Mouse (Mus musculus): ENCODE measurements around the gene Cx3cr1. TPM values are rescaled to one million over a fixed set of nuclear protein-coding genes. Genes with fewer than 3 reads are reported as not detected.

Cx3cr1 gene
- polyA plus RNA-seq, 1 experiment from 2014 or later: 0.75 TPM

DNA sequence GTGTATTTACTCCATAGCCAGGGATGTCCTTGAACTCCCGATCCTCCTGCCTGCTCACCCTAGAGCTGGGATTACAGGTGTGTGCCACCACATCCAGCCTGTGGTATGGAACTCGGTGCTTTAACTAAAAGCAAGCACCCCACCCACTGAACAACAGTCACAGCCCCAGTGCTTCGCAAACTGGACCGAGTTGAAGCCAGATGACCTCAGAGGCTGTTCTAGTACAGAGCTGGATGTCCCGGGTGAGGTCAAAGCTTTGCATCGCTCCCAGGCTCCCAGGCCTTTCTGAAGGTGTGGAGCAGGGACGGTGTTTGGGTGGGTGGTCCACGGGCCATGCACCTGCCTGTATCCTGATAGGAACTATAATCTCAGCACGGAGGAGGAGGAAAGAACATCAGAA is 118.3 kb downstream of the Cx3cr1 start:
- WGBS (ENCODE audit: missing documents): 90% methylated on average over 9 of the region's 9 CpGs
- Histone ChIP-seq H3K4me3 (ENCODE audit: inconsistent target) (no peak overlapping the region), H3K79me2 (ENCODE audit: inconsistent target) (no peaks in the 10 kb centered on the region), H3K27ac (no peak overlapping the region), H3K36me3 (ENCODE audit: inconsistent target) (no peaks in the 10 kb centered on the region)

GRCm38 (mm10) chr9:119950434-119950833 is 119.2 kb downstream of the Cx3cr1 start:
- H3K79me2 ChIP-seq (ENCODE audit: inconsistent target): no peaks in the 10 kb centered on the region
- 92% methylated on average over 6 of the region's 6 CpGs for WGBS (ENCODE audit: missing documents)
- H3K36me3 ChIP-seq (ENCODE audit: inconsistent target): no peaks in the 10 kb centered on the region
- no peak overlapping the region for H3K4me3 ChIP-seq (ENCODE audit: inconsistent target)
- no peak overlapping the region for H3K27ac ChIP-seq

GRCm38 (mm10) chr9:119948804-119949203 is 120.9 kb downstream of the Cx3cr1 start:
- Histone ChIP-seq H3K27ac (no peak overlapping the region), H3K4me3 (ENCODE audit: inconsistent target) (no peak overlapping the region), H3K36me3 (ENCODE audit: inconsistent target) (no peaks in the 10 kb centered on the region), H3K79me2 (ENCODE audit: inconsistent target) (no peaks in the 10 kb centered on the region)
- 11% methylated on average over 3 of the region's 3 CpGs for WGBS (ENCODE audit: missing documents)

DNA sequence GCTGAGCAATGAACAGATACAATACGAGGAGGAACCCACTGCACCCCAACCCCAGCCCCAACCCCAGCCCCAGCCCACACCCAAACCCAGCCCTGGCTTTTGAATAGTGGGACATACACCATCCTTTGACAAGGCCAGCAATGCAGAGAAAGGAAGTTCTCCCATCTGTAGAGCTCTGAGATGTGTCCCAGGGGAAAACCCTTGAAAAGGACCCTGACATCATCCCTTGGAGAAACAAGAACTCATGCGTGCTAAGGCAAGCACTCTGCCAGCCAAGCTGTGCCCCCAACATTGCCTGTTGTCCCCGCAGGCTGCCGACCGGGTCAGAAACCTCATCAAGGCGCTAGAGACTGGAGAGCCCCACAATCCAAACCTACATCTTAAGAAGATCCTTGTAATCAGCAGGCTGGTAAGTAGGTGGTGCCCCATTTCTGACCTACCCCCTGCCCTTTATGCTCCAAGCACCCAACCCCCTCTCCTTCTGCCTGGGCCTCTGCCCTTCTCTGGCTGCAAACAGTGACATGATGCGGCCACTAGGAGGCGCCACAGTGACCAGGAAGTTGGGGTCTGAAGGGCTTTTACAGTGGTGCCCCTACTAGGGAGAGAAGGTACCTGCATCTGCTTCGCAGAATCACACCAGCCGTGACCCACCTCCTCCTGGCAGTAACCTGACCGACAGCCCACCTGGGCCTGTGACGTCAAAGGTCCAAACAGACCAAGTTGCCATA is 124.3 kb downstream of the Cx3cr1 start:
- no peaks in the 10 kb centered on the region for H3K36me3 ChIP-seq (ENCODE audit: inconsistent target)
- 91% methylated on average over 12 of the region's 12 CpGs for WGBS (ENCODE audit: missing documents)
- no peaks in the 10 kb centered on the region for H3K79me2 ChIP-seq (ENCODE audit: inconsistent target)
- no peak overlapping the region for H3K27ac ChIP-seq
- H3K4me3 ChIP-seq (ENCODE audit: inconsistent target): no peak overlapping the region

DNA sequence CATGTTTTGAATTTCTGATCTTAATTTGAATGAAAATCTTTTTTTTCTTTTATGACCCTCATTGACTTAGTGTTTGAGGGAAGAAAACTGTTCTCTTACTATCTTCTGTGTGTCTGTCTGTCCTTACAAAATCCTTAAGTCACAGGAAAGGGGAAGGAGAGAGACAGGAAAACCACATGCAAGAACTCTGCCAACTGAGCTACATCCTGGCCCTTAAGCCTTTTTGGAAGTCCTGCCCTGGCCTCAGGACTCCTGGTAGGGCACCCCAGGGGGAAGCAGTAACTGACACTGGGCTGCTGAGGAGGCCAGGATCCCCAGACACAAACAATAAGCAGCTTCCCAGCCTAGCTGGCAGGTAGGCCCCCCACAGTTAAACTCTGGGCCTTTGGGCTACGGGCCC is 126.4 kb downstream of the Cx3cr1 start:
- 10% methylated on average over 1 of the region's 1 CpGs for WGBS (ENCODE audit: missing documents)
- no peak overlapping the region for H3K4me3 ChIP-seq (ENCODE audit: inconsistent target)
- no peaks in the 10 kb centered on the region for H3K36me3 ChIP-seq (ENCODE audit: inconsistent target)
- H3K27ac ChIP-seq: peak overlapping the region; percentile 34
- no peaks in the 10 kb centered on the region for H3K79me2 ChIP-seq (ENCODE audit: inconsistent target)

DNA sequence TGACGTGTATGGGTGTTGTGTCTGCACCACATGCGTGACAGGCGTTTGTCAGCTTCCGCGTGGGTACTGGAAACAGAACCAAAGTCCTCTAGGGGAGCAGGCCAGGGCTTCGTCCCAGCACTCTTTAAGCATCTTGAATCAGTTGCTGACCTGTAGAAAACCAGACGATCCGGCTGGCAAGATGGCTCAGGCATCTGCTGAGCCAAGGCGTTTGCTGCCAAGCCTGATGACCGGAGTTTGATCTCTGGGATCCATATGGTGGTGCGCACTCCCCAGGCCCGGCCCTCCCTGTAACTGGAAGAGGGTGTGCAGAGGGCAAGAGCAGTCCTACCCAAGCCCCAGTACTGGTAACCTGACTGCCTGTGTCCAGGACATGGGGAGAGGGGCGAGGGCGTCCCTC is 127.8 kb downstream of the Cx3cr1 start:
- Histone ChIP-seq H3K4me3 (ENCODE audit: inconsistent target) (no peak overlapping the region), H3K79me2 (ENCODE audit: inconsistent target) (no peaks in the 10 kb centered on the region; the same call in 1 of the 2 replicates), H3K27ac (no peak overlapping the region), H3K36me3 (ENCODE audit: inconsistent target) (no peaks in the 10 kb centered on the region)
- 94% methylated on average over 14 of the region's 14 CpGs for WGBS (ENCODE audit: missing documents)

GRCm38 (mm10) chr9:119941407-119941806 is 128.3 kb downstream of the Cx3cr1 start:
- Histone ChIP-seq H3K36me3 (ENCODE audit: inconsistent target) (no peaks in the 10 kb centered on the region), H3K4me3 (ENCODE audit: inconsistent target) (no peak overlapping the region), H3K27ac (no peak overlapping the region), H3K79me2 (ENCODE audit: inconsistent target) (peaks cover 2% of the 10 kb centered on the region; the same call in 1 of the 2 replicates)
- WGBS (ENCODE audit: missing documents): 82% methylated on average over 5 of the region's 5 CpGs

DNA sequence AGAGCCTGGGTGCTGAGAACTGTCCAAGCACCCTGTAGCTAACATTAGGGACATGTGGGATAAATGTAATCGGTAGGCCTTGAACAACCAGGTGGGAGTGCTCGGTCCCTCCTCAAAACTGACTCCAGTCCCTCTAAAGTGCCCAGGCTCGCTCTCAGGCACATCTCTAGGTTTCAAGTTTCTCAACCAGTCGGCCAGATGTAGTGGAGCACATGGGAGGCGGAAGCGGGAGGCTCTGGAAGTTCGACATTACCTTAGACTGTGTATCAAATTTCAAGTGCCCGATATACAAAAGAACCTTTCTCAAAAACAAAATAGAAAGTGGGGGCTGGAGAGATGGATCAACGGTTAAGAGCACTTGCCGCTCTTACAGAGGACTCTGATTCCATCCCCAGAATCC is 130.0 kb downstream of the Cx3cr1 start:
- Histone ChIP-seq H3K27ac (no peak overlapping the region), H3K4me3 (ENCODE audit: inconsistent target) (no peak overlapping the region), H3K79me2 (ENCODE audit: inconsistent target) (peaks cover 19% of the 10 kb centered on the region; the same call in 1 of the 2 replicates), H3K36me3 (ENCODE audit: inconsistent target) (no peaks in the 10 kb centered on the region)
- WGBS (ENCODE audit: missing documents): 96% methylated on average over 10 of the region's 10 CpGs

GRCm38 (mm10) chr9:119938496-119938895 is 131.2 kb downstream of the Cx3cr1 start:
- Histone ChIP-seq H3K79me2 (ENCODE audit: inconsistent target) (peaks cover 22% of the 10 kb centered on the region; the same call in 1 of the 2 replicates), H3K4me3 (ENCODE audit: inconsistent target) (no peak overlapping the region), H3K36me3 (ENCODE audit: inconsistent target) (no peaks in the 10 kb centered on the region), H3K27ac (no peak overlapping the region)
- whole genome bisulfite sequencing (ENCODE audit: missing documents): 27% methylated on average over 4 of the region's 4 CpGs

GRCm38 (mm10) chr9:119937005-119937773 is 132.5 kb downstream of the Cx3cr1 start, which contains the start of the genes Gorasp1 and Ttc21a:
TSS of gene Gorasp1 (minus strand) at chr9:119937565.
TSS of gene Ttc21a (plus strand) at chr9:119937606.
- Histone ChIP-seq H3K36me3 (ENCODE audit: inconsistent target) (no peaks in the 10 kb centered on the region), H3K27ac (peak within 1 kb of the TSS; percentile 65), H3K4me3 (ENCODE audit: inconsistent target) (peak within 1 kb of the TSS; percentile 81), H3K79me2 (ENCODE audit: inconsistent target) (peaks cover 22% of the 10 kb centered on the region; the same call in 1 of the 2 replicates)
- under 1% methylated on average over 36 of the region's 40 CpGs for WGBS (ENCODE audit: missing documents)

GRCm38 (mm10) chr9:119933675-119934074 is 136.0 kb downstream of the Cx3cr1 start:
- Histone ChIP-seq H3K4me3 (ENCODE audit: inconsistent target) (no peak overlapping the region), H3K79me2 (ENCODE audit: inconsistent target) (peaks cover 22% of the 10 kb centered on the region; the same call in 1 of the 2 replicates), H3K36me3 (ENCODE audit: inconsistent target) (peaks cover 21% of the 10 kb centered on the region; the same call in 1 of the 2 replicates), H3K27ac (no peak overlapping the region)
- WGBS (ENCODE audit: missing documents): 95% methylated on average over 5 of the region's 6 CpGs

DNA sequence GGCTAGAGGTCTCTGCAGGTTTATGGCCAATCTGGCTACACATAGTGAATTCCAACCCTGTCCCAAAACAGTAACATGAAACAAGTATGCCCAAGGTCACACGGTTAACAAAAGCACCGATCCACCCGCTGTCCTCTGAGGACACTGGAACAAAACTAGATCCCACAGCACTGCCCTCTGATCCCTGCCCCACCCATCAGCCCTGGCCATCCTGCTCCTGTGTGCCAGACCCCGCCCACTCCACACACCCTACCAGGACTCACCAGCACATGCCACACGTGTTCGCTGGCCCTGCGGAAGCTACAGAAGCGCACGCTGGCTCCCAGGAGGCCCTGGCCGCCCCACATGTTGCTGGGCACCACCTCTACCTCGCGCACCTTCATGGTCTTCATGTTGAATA is 137.3 kb downstream of the Cx3cr1 start:
- H3K4me3 ChIP-seq (ENCODE audit: inconsistent target): no peak overlapping the region
- H3K36me3 ChIP-seq (ENCODE audit: inconsistent target): peaks cover 29% of the 10 kb centered on the region; the same call in 1 of the 2 replicates
- H3K79me2 ChIP-seq (ENCODE audit: inconsistent target): peaks cover 22% of the 10 kb centered on the region; the same call in 1 of the 2 replicates
- H3K27ac ChIP-seq: no peak overlapping the region
- 94% methylated on average over 12 of the region's 12 CpGs for WGBS (ENCODE audit: missing documents)

DNA sequence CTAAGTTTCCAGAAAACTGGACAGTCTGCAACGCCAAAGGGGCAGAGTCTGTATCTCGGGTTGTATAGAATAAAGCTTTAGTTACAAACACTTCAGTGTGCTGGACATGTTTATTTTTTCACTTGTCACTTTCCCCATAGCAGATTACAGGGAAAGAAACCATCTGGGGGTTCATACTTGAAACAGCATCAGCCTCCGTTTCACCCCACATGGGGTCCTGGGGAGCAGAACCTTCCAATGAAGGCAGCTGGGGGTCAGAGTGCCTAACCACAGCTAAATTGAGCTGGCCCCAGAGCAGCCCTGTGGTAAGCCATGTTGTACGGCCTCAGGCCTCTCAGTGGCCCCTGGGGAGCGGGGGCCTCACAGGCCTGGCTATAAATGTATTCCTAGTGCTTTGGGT is 143.2 kb downstream of the Cx3cr1 start:
- WGBS (ENCODE audit: missing documents): 93% methylated on average over 5 of the region's 5 CpGs
- no peaks in the 10 kb centered on the region for H3K79me2 ChIP-seq (ENCODE audit: inconsistent target)
- H3K27ac ChIP-seq: no peak overlapping the region
- H3K4me3 ChIP-seq (ENCODE audit: inconsistent target): no peak overlapping the region
- peaks cover 64% of the 10 kb centered on the region for H3K36me3 ChIP-seq (ENCODE audit: inconsistent target)

- H3K36me3 ChIP-seq (ENCODE audit: inconsistent target): peaks cover 65% of the 10 kb centered on the region
- peak overlapping the region; percentile 77 for H3K27ac ChIP-seq
- no peaks in the 10 kb centered on the region for H3K79me2 ChIP-seq (ENCODE audit: inconsistent target)
- 50% methylated on average over 7 of the region's 8 CpGs for WGBS (ENCODE audit: missing documents)
- H3K4me3 ChIP-seq (ENCODE audit: inconsistent target): no peak overlapping the region
These were observed 143.9 kb downstream of the Cx3cr1 start for GRCm38 (mm10) chr9:119925729-119926128.

DNA sequence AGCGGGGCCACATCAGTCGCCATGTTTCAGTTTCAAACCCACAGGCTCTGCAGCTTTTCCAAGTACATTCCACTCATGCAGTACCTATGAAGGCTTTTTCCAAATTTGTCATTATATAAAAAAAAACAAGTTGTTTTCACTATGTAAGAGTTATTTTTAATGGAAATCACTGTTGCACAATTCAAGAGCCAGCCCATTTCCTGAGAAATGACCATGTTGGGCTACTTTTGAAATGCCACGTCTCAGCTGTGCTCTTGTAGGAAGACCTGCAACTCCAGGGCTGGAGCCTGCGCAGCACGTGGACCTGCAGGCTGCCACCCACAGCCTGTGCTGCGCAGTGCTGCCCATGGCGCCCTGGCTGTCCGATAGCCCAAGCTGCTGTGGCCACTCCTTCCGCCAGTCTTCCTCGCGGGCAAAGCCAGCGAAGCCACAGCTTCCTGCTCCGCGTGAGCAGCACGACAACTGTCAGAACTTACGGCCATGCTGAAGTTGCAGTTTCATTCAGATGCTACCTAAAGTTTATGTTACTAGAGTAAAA is 144.5 kb downstream of the Cx3cr1 start:
- WGBS (ENCODE audit: missing documents): 10% methylated on average over 16 of the region's 16 CpGs
- H3K4me3 ChIP-seq (ENCODE audit: inconsistent target): no peak overlapping the region

More for the DNA sequence above, 144.5 kb downstream of the Cx3cr1 start:
- peaks cover 65% of the 10 kb centered on the region for H3K36me3 ChIP-seq (ENCODE audit: inconsistent target)
- peak overlapping the region; percentile 77 for H3K27ac ChIP-seq
- H3K79me2 ChIP-seq (ENCODE audit: inconsistent target): no peaks in the 10 kb centered on the region
